Mouse (Mus musculus) lung, adult 2 months (tissue): Measurements from ENCODE around the gene Slc25a17.

Experiments
- CTCF ChIP-seq: fragments of 200-500 bp; IDR thresholded peaks from 2 replicates; pipeline ENCODE4 v1.5.1; 2011; ENCODE audit warnings: mild to moderate bottlenecking, low read length, control low read depth; ENCODE audit not compliant: insufficient read depth
- POLR2A ChIP-seq: fragments of 200-500 bp; IDR thresholded peaks from 2 replicates; pipeline ENCODE4 v1.6.1; 2011; ENCODE audit warnings: low read depth, mild to moderate bottlenecking, control low read depth, low read length, borderline replicate concordance; ENCODE audit errors: extremely low read depth

DNA sequence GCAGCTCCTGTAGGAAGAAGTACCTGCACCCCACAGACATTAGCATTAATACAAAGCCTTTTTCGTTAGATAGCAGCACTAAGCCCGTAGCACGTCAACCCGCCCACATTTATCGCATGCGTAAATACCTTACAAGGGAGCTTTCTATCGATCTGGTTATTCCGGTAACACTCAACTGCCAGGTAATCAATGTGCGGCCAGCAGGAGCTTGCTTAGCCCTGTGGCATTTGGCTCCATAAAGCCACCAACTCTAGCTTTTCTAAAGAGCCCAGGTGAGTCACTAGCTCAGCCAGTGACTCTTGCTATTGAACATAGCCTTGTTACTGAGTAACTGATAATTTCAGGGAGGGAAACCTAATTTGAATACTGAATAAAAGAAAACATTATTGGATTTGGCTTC, 50.3 kb downstream of the Slc25a17 start:
- TF ChIP-seq POLR2A (no peak), CTCF (no peak)
